7 mouse cellular contexts compared by ENCODE assay signal in genomic region chr9:37177107-37177506, GRCm38 (mm10). TPM values are rescaled to one million over a fixed set of nuclear protein-coding genes. Genes with fewer than 3 reads are reported as not detected.
DNase-seq lines count a peak whose midpoint lies in the region; ATAC-seq lines count a peak whose summit lies in the region.

No protein-coding gene starts in this region.

- H3K4me2 ChIP-seq in forebrain, embryonic 16.5 days (ENCODE audit: low read length) = peak overlapping the region; percentile 27
- no peak overlapping the region for H3K4me2 ChIP-seq in hindbrain, embryonic 13.5 days

- peak; percentile 46 for DNase-seq in Muller cell, postnatal 12 days (ENCODE audit: inconsistent ontology term)
- DNase-seq in cerebellum, adult 11-12 months = peak; percentile 20
- DNase-seq in left cerebral cortex, adult 11 months (ENCODE audit: low spot score) = peak; percentile 52
- DNase-seq in midbrain, embryonic 10.5 days (ENCODE audit: low spot score) = peak; percentile 82
- DNase-seq in right cerebral cortex, postnatal 36 days (ENCODE audit: low spot score in 2 of 2) = peak; percentile 66 to 67

- peak; percentile 84 for ATAC-seq in forebrain, embryonic 16.5 days
- ATAC-seq in hindbrain, embryonic 13.5 days (ENCODE audit: low FRiP score) = peak; percentile 70; the same call in 1 of the 2 replicates

- H3K36me3 ChIP-seq in forebrain, embryonic 16.5 days (ENCODE audit: control insufficient read depth, insufficient read depth) = no peaks in the 10 kb centered on the region
- H3K36me3 ChIP-seq in hindbrain, embryonic 13.5 days = no peaks in the 10 kb centered on the region
- no peaks in the 10 kb centered on the region for H3K36me3 ChIP-seq in midbrain, embryonic 10.5 days

- WGBS in forebrain, embryonic 16.5 days = 0% methylated on average over 5 of the region's 5 CpGs
- under 1% methylated on average over 5 of the region's 5 CpGs for WGBS in hindbrain, embryonic 13.5 days
- 0% methylated on average over 5 of the region's 5 CpGs for WGBS in midbrain, embryonic 10.5 days

- H3K9ac ChIP-seq in forebrain, embryonic 16.5 days (replicated peaks; ENCODE audit: low read depth, low read length) = no peak overlapping the region
- H3K9ac ChIP-seq in hindbrain, embryonic 13.5 days = no peak overlapping the region; the same call in 1 of the 2 replicates

- H3K4me1 ChIP-seq in forebrain, embryonic 16.5 days (replicated peaks; ENCODE audit: control insufficient read depth, insufficient read depth, low read length) = peaks cover 46% of the 10 kb centered on the region
- H3K4me1 ChIP-seq in hindbrain, embryonic 13.5 days (replicated peaks) = peaks cover 59% of the 10 kb centered on the region
- peaks cover 64% of the 10 kb centered on the region for H3K4me1 ChIP-seq in midbrain, embryonic 10.5 days

- no peaks in the 10 kb centered on the region for H3K9me3 ChIP-seq in forebrain, embryonic 16.5 days (ENCODE audit: control insufficient read depth, low read length)
- H3K9me3 ChIP-seq in hindbrain, embryonic 13.5 days = no peaks in the 10 kb centered on the region
- no peaks in the 10 kb centered on the region for H3K9me3 ChIP-seq in midbrain, embryonic 10.5 days (replicated peaks)

- H3K27me3 ChIP-seq in forebrain, embryonic 16.5 days (replicated peaks; ENCODE audit: control insufficient read depth, insufficient read depth, low read length) = no peaks in the 10 kb centered on the region
- no peaks in the 10 kb centered on the region for H3K27me3 ChIP-seq in hindbrain, embryonic 13.5 days
- H3K27me3 ChIP-seq in midbrain, embryonic 10.5 days (ENCODE audit: low read depth, poor library complexity, severe bottlenecking) = peaks cover 15% of the 10 kb centered on the region

- H3K4me3 ChIP-seq in forebrain, embryonic 16.5 days (replicated peaks; ENCODE audit: low read length) = no peak overlapping the region
- H3K4me3 ChIP-seq in hindbrain, embryonic 13.5 days = no peak overlapping the region
- peak overlapping the region; percentile 35 for H3K4me3 ChIP-seq in midbrain, embryonic 10.5 days

- peak overlapping the region; percentile 71 for H3K27ac ChIP-seq in forebrain, embryonic 16.5 days (ENCODE audit: low read length)
- no peak overlapping the region for H3K27ac ChIP-seq in hindbrain, embryonic 13.5 days
- H3K27ac ChIP-seq in midbrain, embryonic 10.5 days (replicated peaks) = peak overlapping the region; percentile 86

RNA-seq across cellular contexts. Expression of gene Pknox2, which starts 29.9 kb away (rescaled TPM):
- 24.5 and 26.9 TPM in 2 replicates for polyA plus RNA-seq in forebrain, embryonic 16.5 days (2015; fragmentation: Nextera tagmentation; extraction: Ambion mirVana)
- polyA plus RNA-seq in hindbrain, embryonic 13.5 days (2015; fragmentation: Nextera tagmentation; extraction: Ambion mirVana) = 39.5 and 44.7 TPM in 2 replicates
- 41.5 and 45.0 TPM in 2 replicates for polyA plus RNA-seq in midbrain, embryonic 10.5 days (2016; fragmentation: Nextera tagmentation; extraction: Ambion mirVana)

RNA-seq across cellular contexts. Expression of gene Tmem218, which starts 30.9 kb away (rescaled TPM):
- polyA plus RNA-seq in forebrain, embryonic 16.5 days (2015; fragmentation: Nextera tagmentation; extraction: Ambion mirVana) = 9.7 and 11.0 TPM in 2 replicates
- 10.9 and 11.1 TPM in 2 replicates for polyA plus RNA-seq in hindbrain, embryonic 13.5 days (2015; fragmentation: Nextera tagmentation; extraction: Ambion mirVana)
- 16.7 and 19.2 TPM in 2 replicates for polyA plus RNA-seq in midbrain, embryonic 10.5 days (2016; fragmentation: Nextera tagmentation; extraction: Ambion mirVana)

Comparison
In these comparisons a context has a peak if more than half of its experiments do, and no peak if none do; other contexts are left out.
1. DNase-seq: peak in every context shown above with its lines; median percentile 82 in midbrain, embryonic 10.5 days; 66 in right cerebral cortex, postnatal 36 days; 52 in left cerebral cortex, adult 11 months; 46 in Muller cell, postnatal 12 days; 20 in cerebellum, adult 11-12 months.